Mouse (Mus musculus) spleen, embryonic (tissue): ENCODE data around the gene Zmynd11.

Experiments
- CTCF ChIA-PET: fragments of 350-600 bp; sonication (Branson Sonifier 250); formaldehyde crosslinking; loops from one replicate; lab custom pipeline; 2022; lab: Charles Lee

The Zmynd11 gene

GRCm38 (mm10) chr13:9715224-9715623, 49.9 kb downstream of the Zmynd11 start:
- CTCF ChIA-PET: no interaction called here

GRCm38 (mm10) chr13:9713462-9714134, 51.5 kb downstream of the Zmynd11 start:
- CTCF ChIA-PET: no interaction called here

GRCm38 (mm10) chr13:9712971-9713370, 52.2 kb downstream of the Zmynd11 start:
- CTCF ChIA-PET: interaction anchor here (0.5 kb wide), 1 partner anchor 498 kb away, joined by 3 read pairs; no protein-coding TSS in a partner anchor

- CTCF ChIA-PET: interaction anchor here (0.5 kb wide), 1 partner anchor 498 kb away, joined by 3 read pairs; no protein-coding TSS in a partner anchor
Measured at GRCm38 (mm10) chr13:9712409-9712808, 52.7 kb downstream of the Zmynd11 start.

GRCm38 (mm10) chr13:9708433-9709240, 56.5 kb downstream of the Zmynd11 start:
- CTCF ChIA-PET: no interaction called here

GRCm38 (mm10) chr13:9706720-9707119, 58.4 kb downstream of the Zmynd11 start:
- CTCF ChIA-PET: no interaction called here

GRCm38 (mm10) chr13:9702615-9703235, 62.4 kb downstream of the Zmynd11 start:
- CTCF ChIA-PET: no interaction called here

- CTCF ChIA-PET: no interaction called here
Measured at GRCm38 (mm10) chr13:9697340-9697739, 67.8 kb downstream of the Zmynd11 start.

GRCm38 (mm10) chr13:9695809-9696208, 69.3 kb downstream of the Zmynd11 start:
- CTCF ChIA-PET: interaction anchor here (0.5 kb wide), 1 partner anchor 8 kb away, joined by 4 read pairs; no protein-coding TSS in a partner anchor

GRCm38 (mm10) chr13:9695403-9695802, 69.7 kb downstream of the Zmynd11 start:
- CTCF ChIA-PET: no interaction called here

- CTCF ChIA-PET: interaction anchor here (0.7 kb wide), 1 partner anchor 23 kb away, joined by 4 read pairs; no protein-coding TSS in a partner anchor
Measured at GRCm38 (mm10) chr13:9694651-9695050, 70.5 kb downstream of the Zmynd11 start.

- CTCF ChIA-PET: no interaction called here
Measured at GRCm38 (mm10) chr13:9692876-9693275, 72.3 kb downstream of the Zmynd11 start.

GRCm38 (mm10) chr13:9689366-9689765, 75.8 kb downstream of the Zmynd11 start:
- CTCF ChIA-PET: no interaction called here

- CTCF ChIA-PET: no interaction called here
Measured at GRCm38 (mm10) chr13:9686765-9687164, 78.4 kb downstream of the Zmynd11 start.

- CTCF ChIA-PET: no interaction called here
Measured at GRCm38 (mm10) chr13:9686261-9686660, 78.9 kb downstream of the Zmynd11 start.

GRCm38 (mm10) chr13:9684153-9684923, 80.8 kb downstream of the Zmynd11 start:
- CTCF ChIA-PET: interaction anchor here (0.7 kb wide), 1 partner anchor 234 kb away, joined by 17 read pairs; no protein-coding TSS in a partner anchor

- CTCF ChIA-PET: no interaction called here
Measured at GRCm38 (mm10) chr13:9683280-9683679, 81.8 kb downstream of the Zmynd11 start.

- CTCF ChIA-PET: no interaction called here
Measured at GRCm38 (mm10) chr13:9681492-9681891, 83.6 kb downstream of the Zmynd11 start.

- CTCF ChIA-PET: no interaction called here
Measured at GRCm38 (mm10) chr13:9674126-9674525, 91.0 kb downstream of the Zmynd11 start.

- CTCF ChIA-PET: no interaction called here
Measured at GRCm38 (mm10) chr13:9669246-9669645, 95.9 kb downstream of the Zmynd11 start.

GRCm38 (mm10) chr13:9667954-9668496, 97.1 kb downstream of the Zmynd11 start:
- CTCF ChIA-PET: no interaction called here
